Mouse (Mus musculus): ENCODE measurements around the gene Il9. TPM values are rescaled to one million over a fixed set of nuclear protein-coding genes. Genes with fewer than 3 reads are reported as not detected.
A peak's percentile ranks its signal among the peaks of the same experiment; 100 is the strongest.

Gene Il9
- total RNA-seq (2021) = not detected
- long read RNA-seq, experiment 1 = 0 reads
- long read RNA-seq, experiment 2 = 0 reads

- no peak for DNase-seq (ENCODE audit: low spot score in 2 of 2)
These were observed at the start of gene Il9 for GRCm38 (mm10) chr13:56482146-56482545. TSS of gene Il9 (minus strand) at chr13:56482246.

GRCm38 (mm10) chr13:56529685-56530084, 47.6 kb upstream of the Il9 start:
- no peak for DNase-seq (ENCODE audit: low spot score in 2 of 2)

- no peak for DNase-seq (ENCODE audit: low spot score in 2 of 2)
These were observed 47.0 kb upstream of the Il9 start for GRCm38 (mm10) chr13:56529031-56529430.

GRCm38 (mm10) chr13:56528281-56528680, 46.2 kb upstream of the Il9 start:
- no peak for DNase-seq (ENCODE audit: low spot score in 2 of 2)

DNA sequence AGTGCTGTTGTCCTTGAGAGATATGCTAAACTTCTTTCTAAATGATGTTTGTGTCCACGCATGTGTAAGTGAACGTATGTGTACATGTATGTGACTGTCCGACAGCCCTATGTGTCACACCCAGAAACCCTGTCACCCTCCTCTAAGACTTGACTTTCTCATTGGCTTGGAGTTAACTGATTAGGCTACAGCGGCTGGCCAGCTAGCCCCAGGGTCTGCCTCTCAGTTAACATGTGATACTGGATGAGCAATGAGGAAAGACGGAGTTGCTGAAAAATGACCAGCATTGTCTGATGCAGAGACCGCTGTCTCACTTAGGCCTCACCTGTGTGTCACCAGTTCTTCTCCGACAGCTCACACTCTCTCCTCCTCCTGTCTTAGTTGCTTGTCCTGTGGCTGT, 45.8 kb upstream of the Il9 start:
- DNase-seq (ENCODE audit: low spot score in 2 of 2) = no peak

DNA sequence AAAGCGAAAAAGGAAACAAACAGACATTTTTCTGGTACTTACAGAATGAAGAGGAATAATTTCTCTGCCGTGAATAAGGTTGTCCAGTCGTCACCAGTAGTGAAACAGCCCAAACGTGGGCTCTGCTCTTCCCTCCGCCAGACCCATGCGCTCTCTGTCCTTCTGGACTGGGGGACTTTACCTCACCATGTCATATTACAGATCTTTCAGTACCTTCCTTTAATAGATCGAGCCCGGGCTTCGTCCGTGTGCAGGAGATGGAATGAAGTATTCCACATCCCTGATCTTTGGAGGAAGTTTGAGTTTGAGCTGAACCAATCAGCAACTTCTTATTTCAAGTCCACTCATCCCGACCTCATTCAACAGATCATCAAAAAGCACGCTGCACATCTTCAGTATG, 44.8 kb upstream of the Il9 start:
- DNase-seq (ENCODE audit: low spot score in 2 of 2) = no peak

DNA sequence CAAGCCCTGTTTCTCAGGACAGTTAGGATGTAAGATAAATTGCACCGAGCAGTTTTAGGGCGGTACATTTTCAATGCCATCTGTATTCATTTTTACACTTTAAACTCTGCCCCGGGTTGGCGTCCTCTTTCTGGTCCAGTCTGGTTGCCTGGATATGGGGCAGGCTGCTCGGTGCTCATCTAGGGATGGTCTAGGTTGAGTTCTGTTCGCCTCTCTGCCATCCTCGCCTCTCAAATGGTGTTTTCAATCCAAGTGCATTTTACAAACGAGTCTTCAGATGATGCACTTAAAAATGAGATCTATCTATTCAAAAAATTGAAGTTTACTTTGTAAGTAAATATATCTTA, 40.7 kb upstream of the Il9 start:
- no peak for DNase-seq (ENCODE audit: low spot score in 2 of 2)

- peak; percentile 87 to 90 for DNase-seq (ENCODE audit: low spot score in 2 of 2)
These were observed 40.2 kb upstream of the Il9 start, which contains the start of gene Fbxl21 for GRCm38 (mm10) chr13:56522081-56522820. TSS of gene Fbxl21 (plus strand) at chr13:56522472.

GRCm38 (mm10) chr13:56516816-56517215, 34.8 kb upstream of the Il9 start:
- no peak for DNase-seq (ENCODE audit: low spot score in 2 of 2)

- no peak for DNase-seq (ENCODE audit: low spot score in 2 of 2)
These were observed 34.3 kb upstream of the Il9 start for GRCm38 (mm10) chr13:56516311-56516710.

DNA sequence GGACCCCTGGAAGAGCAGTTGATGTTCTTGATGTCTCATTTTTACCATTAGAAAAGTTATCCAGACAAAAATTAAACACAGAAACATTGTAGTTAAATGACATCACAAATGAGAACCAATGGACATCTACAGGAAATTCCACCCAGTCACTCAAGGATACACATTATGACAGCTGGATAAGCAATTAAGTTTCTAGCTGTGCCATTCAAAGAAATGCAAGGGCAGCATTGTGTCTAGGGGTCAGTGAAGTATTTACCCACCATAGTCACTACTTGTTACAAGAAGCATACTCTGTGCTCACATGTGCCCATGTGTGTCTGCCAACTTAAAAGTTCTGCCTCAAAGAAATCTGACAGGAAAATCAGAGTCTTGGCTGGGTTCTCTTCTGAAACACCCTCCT, 31.5 kb upstream of the Il9 start:
- DNase-seq (ENCODE audit: low spot score in 2 of 2) = no peak

- DNase-seq (ENCODE audit: low spot score in 2 of 2) = no peak
These were observed 27.8 kb upstream of the Il9 start for GRCm38 (mm10) chr13:56509796-56510195.

DNA sequence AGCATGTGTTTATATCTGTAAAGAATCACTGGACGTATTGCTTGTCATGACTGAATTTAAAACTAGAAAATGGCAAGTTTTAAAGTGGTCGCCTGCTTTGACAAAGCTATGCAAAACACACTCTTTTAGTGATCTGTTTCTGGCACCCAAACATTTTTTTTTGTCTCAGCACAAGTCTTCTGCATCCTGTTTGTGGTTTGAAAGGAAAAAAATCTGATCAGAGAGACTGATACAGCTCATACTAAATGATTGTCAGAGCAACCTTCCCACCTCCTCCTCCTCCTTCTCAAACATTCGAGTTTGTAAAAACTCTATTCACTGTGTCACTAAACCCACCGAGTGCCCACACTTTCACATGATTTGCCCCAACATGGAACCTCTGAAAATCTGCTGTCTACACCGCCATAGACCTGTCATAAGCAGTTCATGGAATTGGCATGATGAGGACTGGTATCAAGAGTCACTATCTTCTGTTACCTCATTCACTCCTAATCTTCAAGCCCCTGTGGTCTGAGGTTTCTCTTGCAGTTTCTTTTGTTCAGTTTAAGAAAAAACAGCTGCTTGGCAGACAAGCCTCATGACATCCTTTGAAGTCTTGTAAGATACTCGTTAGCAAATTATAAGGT, 24.9 kb upstream of the Il9 start:
- no peak for DNase-seq (ENCODE audit: low spot score in 2 of 2)

DNA sequence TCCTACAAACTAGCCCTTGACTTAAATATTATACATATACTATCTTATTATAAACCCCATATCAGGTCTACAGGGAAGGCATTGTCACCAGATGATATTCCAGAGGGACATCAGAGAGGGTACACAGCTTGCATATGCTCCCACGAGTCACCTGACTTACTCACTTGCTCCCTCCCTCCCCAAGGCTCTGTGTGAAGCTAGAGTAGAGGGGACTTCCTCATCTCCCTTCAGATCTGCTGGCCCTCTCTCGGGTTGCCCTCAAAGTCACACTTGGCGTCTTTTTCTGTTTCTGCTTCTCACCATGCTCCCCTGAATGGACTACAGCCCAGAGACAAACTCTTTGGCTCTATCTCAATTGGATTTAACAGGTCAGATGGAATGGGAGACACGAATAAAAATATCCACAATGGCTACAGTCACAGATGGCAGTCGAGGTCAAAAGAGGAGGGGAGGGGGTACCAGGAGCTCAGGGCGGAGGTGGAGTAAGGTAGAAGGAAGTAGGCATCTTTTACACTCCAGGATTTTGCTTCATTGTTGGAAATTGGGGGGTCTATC, 19.9 kb upstream of the Il9 start:
- DNase-seq (ENCODE audit: low spot score in 2 of 2) = no peak

DNA sequence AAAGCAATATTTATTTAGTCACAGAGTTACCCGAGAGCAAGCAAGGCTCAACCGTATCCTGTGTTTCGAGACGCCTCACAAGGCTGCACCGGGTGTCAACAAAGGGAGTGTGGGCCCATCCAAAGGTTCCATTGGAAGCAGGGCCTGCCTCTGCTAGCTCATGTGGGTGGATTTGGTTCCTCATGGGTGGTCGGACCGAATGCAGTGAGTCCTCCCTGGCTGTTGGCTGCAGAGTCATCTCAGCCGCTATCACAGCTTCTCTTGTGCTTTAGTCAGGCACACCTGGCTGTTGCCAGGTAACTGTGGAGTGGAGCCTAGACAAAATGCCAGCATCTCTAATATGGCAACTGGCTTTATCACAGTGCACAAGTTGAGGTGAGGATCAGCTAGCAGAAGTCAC, 18.6 kb upstream of the Il9 start:
- DNase-seq (ENCODE audit: low spot score in 2 of 2) = no peak

DNA sequence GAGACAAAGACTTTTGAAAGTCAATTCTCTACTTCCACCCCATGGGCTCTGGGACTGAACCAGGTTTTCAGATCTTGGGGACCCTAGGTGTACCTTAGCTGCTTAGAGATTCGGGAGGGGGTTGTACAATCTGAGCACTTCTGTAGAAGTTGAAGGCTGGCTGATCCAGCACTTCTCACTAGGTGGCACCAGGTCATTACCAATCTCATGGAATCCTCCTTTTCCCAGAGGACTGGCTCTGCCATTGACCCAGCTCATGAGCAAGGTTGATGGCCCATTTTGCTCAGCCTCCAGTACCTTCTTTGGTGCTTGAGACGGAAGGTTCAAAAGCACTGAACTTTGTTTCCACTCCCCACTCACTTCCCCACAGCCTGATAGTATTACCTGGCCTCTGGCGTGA, 18.1 kb upstream of the Il9 start:
- DNase-seq (ENCODE audit: low spot score in 2 of 2) = no peak

DNA sequence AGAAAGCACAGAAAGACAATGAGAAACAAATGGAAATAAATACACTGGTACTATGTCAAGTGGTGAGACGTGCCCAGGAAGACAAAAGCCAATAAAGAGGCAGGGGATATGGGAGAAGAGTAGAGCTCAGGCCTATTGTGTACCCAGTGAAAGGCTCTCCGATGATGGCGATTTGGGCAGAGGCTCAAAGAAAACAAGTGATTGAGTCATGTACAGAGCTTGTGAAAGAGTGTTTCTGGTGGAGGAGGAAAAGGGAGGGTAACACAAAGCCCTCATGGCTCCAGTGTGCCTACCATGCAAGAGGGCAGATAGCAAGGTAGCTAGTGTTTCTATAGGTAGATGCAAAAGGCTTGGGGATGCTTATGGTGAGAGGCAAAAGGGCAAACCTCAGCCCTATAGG, 12.4 kb upstream of the Il9 start:
- no peak for DNase-seq (ENCODE audit: low spot score in 2 of 2)

DNA sequence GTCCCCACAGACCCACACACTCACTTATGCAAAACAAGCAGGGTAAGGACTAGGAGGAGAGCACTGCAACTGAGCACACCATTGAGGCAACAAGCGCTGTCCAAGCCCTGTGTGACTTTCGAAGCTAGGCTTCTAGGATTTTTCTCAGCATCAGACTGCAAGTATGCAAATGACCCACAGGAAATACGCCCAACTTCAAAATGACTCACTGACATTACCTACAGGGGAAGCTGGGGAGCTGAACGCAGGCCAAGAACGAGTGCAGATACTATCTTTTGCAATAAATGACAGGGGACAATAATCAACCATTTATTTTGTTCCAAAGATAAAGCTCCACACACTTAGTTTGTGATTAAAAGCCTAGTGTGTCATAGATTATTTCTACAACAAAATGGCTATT, 6.0 kb upstream of the Il9 start:
- DNase-seq (ENCODE audit: low spot score in 2 of 2) = no peak

GRCm38 (mm10) chr13:56478027-56478426, 4.0 kb downstream of the Il9 start:
- DNase-seq (ENCODE audit: low spot score in 2 of 2) = no peak

DNA sequence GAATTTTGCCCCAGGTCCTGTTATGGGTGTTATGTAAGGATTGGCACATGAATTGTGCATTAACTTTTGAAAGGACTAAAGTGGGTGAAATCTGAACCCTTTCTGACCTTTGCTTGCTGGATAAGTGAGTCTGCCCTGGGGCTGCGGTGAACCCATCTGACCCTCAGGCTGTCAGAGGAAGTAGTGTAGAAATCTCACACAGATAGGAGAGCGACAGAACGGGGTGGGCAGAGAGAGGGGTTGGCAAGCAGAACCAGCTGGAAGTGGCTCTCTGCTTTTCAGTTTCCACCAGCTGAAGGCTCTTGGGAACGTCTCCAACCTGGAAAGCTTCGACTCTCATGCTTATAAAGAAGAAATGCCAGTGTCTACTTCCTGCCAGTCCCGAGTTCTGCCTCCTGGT, 4.8 kb downstream of the Il9 start:
- DNase-seq (ENCODE audit: low spot score in 2 of 2) = no peak

GRCm38 (mm10) chr13:56476790-56477189, 5.3 kb downstream of the Il9 start:
- no peak for DNase-seq (ENCODE audit: low spot score in 2 of 2)

GRCm38 (mm10) chr13:56475363-56475762, 6.7 kb downstream of the Il9 start:
- DNase-seq (ENCODE audit: low spot score in 2 of 2) = no peak

GRCm38 (mm10) chr13:56472661-56473060, 9.4 kb downstream of the Il9 start:
- no peak for DNase-seq (ENCODE audit: low spot score in 2 of 2)
